Mouse (Mus musculus) spleen, embryonic (tissue): ENCODE data around the gene Gba2.

Experiments
- CTCF ChIA-PET: fragments of 350-600 bp; sonication (Branson Sonifier 250); formaldehyde crosslinking; loops from one replicate; lab custom pipeline; 2022; lab: Charles Lee

The Gba2 gene

GRCm38 (mm10) chr4:43558028-43558630, 20.5 kb downstream of the Gba2 start:
- CTCF ChIA-PET: interaction anchor here (0.5 to 0.6 kb wide), 2 partner anchors 76 to 393 kb away, joined by 3 to 10 read pairs; no protein-coding TSS in a partner anchor

GRCm38 (mm10) chr4:43555926-43556325, 22.7 kb downstream of the Gba2 start:
- CTCF ChIA-PET: no interaction called here

GRCm38 (mm10) chr4:43553891-43554290, 24.8 kb downstream of the Gba2 start:
- CTCF ChIA-PET: no interaction called here

GRCm38 (mm10) chr4:43552437-43552836, 26.2 kb downstream of the Gba2 start:
- CTCF ChIA-PET: interaction anchor here (1.7 kb wide), 1 partner anchor 10 kb away, joined by 5 read pairs; the partner anchor contains the start of genes Creb3 and Tln1

GRCm38 (mm10) chr4:43551854-43552253, 26.8 kb downstream of the Gba2 start:
- CTCF ChIA-PET: interaction anchor here (1.7 kb wide), 1 partner anchor 11 kb away, joined by 5 read pairs; the partner anchor contains the start of genes Creb3 and Tln1

- CTCF ChIA-PET: no interaction called here
Observed at GRCm38 (mm10) chr4:43549055-43549454, 29.6 kb downstream of the Gba2 start.

GRCm38 (mm10) chr4:43547160-43547559, 31.5 kb downstream of the Gba2 start:
- CTCF ChIA-PET: interaction anchor here (0.6 kb wide), 1 partner anchor 14 kb away, joined by 4 read pairs; no protein-coding TSS in a partner anchor

GRCm38 (mm10) chr4:43546375-43547047, 32.2 kb downstream of the Gba2 start:
- CTCF ChIA-PET: interaction anchor here (0.6 kb wide), 1 partner anchor 15 kb away, joined by 4 read pairs; no protein-coding TSS in a partner anchor

- CTCF ChIA-PET: no interaction called here
Observed at GRCm38 (mm10) chr4:43542044-43542443, 36.6 kb downstream of the Gba2 start.

- CTCF ChIA-PET: interaction anchor here (0.6 kb wide), 1 partner anchor 16 kb away, joined by 3 read pairs; no protein-coding TSS in a partner anchor
Observed at GRCm38 (mm10) chr4:43536031-43536430, 42.6 kb downstream of the Gba2 start.

GRCm38 (mm10) chr4:43535628-43536027, 43.0 kb downstream of the Gba2 start:
- CTCF ChIA-PET: no interaction called here

- CTCF ChIA-PET: no interaction called here
Observed at GRCm38 (mm10) chr4:43533270-43533669, 45.4 kb downstream of the Gba2 start.

GRCm38 (mm10) chr4:43530581-43530980, 48.1 kb downstream of the Gba2 start:
- CTCF ChIA-PET: interaction anchor here (1.2 to 1.4 kb wide), 2 partner anchors 98 to 99 kb away, joined by 3 read pairs; no protein-coding TSS in a partner anchor

GRCm38 (mm10) chr4:43530081-43530501, 48.6 kb downstream of the Gba2 start:
- CTCF ChIA-PET: interaction anchor here (0.6 to 1.4 kb wide), 3 partner anchors 97 to 141 kb away, joined by 3 read pairs; no protein-coding TSS in a partner anchor

- CTCF ChIA-PET: interaction anchor here (0.5 kb wide), 1 partner anchor 37 kb away, joined by 5 read pairs; no protein-coding TSS in a partner anchor
Observed at GRCm38 (mm10) chr4:43528487-43528886, 50.2 kb downstream of the Gba2 start.

GRCm38 (mm10) chr4:43527880-43528279, 50.8 kb downstream of the Gba2 start:
- CTCF ChIA-PET: no interaction called here

GRCm38 (mm10) chr4:43519956-43520355, 58.7 kb downstream of the Gba2 start:
- CTCF ChIA-PET: interaction anchor here (0.6 to 1.4 kb wide), 2 partner anchors 16 to 22 kb away, joined by 3 to 4 read pairs; no protein-coding TSS in a partner anchor

GRCm38 (mm10) chr4:43519551-43519950, 59.1 kb downstream of the Gba2 start:
- CTCF ChIA-PET: interaction anchor here (0.6 to 1.4 kb wide), 2 partner anchors 17 to 21 kb away, joined by 3 to 4 read pairs; no protein-coding TSS in a partner anchor
